Mouse (Mus musculus): Measurements from ENCODE around the gene Paxx.
A peak's percentile ranks its signal among the peaks of the same experiment; 100 is the strongest.
"Not testable (repeated sequence)": the region's sequence is repeated elsewhere in the genome, so short reads cannot be mapped to it uniquely, and the experiment has no call there.

Gene Paxx

GRCm38 (mm10) chr2:25450853-25451647 lies 9.8 kb downstream of the Paxx start:
- DNase-seq (ENCODE audit: low spot score in 2 of 2): no peak

DNA sequence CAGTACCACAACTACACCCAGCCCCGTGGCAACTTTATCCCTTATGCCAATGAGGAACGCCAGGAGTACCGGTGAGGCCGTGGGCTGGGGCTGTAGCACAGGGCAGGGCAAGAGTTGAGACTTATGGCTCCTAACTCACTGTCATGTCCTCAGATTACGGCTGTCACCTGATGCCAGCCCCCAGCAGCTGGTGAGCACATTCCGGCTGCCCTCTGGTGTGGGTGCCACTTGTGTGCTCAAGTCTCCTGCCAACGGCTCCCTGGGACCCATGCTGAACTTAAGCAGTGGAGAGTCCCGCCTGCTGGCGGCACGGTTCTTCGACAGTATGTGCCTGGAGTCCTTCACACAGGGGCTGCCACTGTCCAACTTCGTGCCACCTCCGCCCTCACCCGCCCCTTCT lies 18.2 kb downstream of the Paxx start:
- DNase-seq (ENCODE audit: low spot score in 2 of 2): no peak

GRCm38 (mm10) chr2:25441067-25441466 lies 19.8 kb downstream of the Paxx start:
- DNase-seq (ENCODE audit: low spot score in 2 of 2): no peak

DNA sequence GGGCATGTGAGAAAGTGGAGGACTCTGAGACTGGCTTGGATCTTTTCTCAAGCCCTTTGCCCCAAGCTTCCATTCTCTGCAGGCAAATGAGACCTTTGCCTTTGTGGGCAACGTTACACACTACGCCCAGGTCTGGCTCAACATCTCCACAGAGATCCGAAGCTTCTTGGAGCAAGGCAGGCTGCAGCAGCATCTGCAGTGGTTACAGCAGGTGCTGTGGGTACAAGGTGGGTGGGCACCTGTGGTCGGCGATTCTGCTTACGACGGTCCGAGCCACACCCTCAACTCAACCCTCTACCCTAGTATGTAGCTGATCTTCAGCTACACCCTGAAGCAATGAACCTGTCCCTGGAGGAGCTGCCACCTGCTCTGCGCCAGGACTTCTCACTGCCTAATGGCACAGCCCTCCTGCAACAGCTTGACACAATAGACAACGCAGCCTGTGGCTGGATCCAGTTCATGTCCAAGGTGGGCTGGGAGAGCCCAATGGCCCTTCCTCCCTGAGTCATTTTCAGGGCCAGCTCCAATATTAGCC lies 24.5 kb downstream of the Paxx start:
- DNase-seq (ENCODE audit: low spot score in 2 of 2): no peak

- DNase-seq (ENCODE audit: low spot score in 2 of 2): peak in 1 of 2 experiments; percentile 58
These were observed 26.6 kb downstream of the Paxx start for GRCm38 (mm10) chr2:25434292-25434691.

GRCm38 (mm10) chr2:25433101-25433500 lies 27.8 kb downstream of the Paxx start:
- DNase-seq (ENCODE audit: low spot score in 2 of 2): no peak

DNA sequence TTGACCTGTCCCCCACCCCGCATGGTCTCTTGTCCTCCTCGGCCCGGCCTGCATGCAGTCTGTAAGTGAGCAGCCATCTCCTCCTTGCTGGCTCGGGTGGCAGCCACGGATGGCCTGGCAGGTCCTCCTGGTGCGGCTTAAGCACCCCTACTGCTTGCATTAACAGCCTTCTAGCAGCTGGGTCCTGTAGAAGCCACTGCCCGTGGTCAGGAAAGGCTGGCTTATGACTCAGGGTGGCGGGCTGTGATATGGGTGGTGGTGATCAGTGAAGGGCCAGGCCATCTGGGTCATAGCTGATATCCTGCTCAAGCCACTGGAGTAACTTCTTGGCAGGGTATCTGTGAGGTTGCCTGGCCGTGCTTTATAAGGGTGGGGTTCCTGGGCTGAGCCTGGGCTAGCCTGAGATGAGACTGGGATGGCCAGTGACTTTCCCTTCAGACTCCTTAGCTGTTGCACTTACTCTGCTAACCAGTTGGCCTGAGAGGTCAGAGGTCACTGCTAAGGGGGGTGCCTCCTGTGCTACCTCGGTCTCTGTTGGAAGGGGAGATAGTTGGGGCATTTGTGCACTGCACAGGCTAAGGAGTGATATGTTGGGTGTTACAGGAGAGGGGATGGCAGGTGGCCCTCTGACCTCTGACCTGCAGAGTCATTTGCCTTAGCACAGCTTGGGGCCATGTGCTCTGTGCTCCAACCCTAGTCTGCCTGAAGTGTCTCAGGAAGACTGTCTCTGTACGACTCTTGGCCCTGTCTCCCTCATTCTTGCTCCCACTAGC lies 28.4 kb downstream of the Paxx start:
- DNase-seq (ENCODE audit: low spot score in 2 of 2): peak in 1 of 2 experiments; percentile 63

DNA sequence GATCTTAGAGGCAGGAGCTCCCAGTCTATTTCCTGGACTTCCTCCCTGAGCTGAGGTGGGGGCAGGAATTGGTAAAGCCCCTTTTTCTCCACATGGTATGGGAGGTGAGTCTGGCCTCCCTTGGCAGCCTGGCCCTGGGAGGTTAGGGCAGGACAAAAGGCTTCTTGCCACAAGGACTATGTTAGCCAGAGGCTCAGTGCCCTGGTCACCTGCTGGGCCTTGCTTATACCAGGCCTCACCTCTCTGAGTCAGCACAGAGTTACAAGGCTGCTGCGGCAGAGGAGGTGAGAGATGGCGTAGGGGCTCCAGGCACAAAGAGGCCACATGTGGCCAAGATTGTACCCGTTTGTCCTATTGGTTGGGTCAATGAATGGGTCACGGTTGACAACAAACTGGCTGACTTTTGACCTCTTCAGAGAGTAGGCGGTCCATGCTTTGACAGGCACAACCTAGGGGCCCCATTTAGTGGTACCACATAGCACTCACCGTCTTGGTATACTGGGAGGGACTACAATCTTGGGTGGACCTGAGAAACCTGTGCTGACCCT lies 29.5 kb downstream of the Paxx start:
- peak in 1 of 2 experiments; percentile 57 for DNase-seq (ENCODE audit: low spot score in 2 of 2)

GRCm38 (mm10) chr2:25430395-25431233 lies 30.3 kb downstream of the Paxx start:
- DNase-seq (ENCODE audit: low spot score in 2 of 2): peak in 1 of 2 experiments; percentile 63

GRCm38 (mm10) chr2:25429435-25430180 lies 31.3 kb downstream of the Paxx start:
- DNase-seq (ENCODE audit: low spot score in 2 of 2): peak in 1 of 2 experiments; percentile 58

GRCm38 (mm10) chr2:25428442-25429236 lies 32.3 kb downstream of the Paxx start, which contains the start of gene Abca2:
Gene Abca2 (plus strand): TSS chr2:25428703.
- DNase-seq (ENCODE audit: low spot score in 2 of 2): peak; percentile 92 to 98

DNA sequence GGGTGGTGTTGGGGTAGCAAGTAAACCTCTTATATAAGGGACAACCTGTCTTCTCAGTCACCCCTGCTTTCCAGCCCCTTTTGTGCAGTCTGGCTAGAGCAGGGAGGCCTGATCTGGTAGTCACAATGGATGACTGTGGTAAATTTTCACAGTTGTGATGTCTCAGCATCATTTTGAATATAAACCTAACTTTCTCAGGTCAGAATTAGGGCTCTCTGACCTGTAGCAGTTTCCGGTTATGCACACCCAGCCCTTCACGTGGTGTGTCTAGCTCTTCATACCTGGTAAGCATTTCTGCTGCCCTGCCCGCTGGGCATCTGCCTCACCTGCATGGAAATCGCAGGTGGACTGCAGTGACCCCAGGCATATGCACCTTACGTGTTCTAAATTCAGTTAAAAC lies 33.6 kb downstream of the Paxx start:
- DNase-seq (ENCODE audit: low spot score in 2 of 2): no peak

DNA sequence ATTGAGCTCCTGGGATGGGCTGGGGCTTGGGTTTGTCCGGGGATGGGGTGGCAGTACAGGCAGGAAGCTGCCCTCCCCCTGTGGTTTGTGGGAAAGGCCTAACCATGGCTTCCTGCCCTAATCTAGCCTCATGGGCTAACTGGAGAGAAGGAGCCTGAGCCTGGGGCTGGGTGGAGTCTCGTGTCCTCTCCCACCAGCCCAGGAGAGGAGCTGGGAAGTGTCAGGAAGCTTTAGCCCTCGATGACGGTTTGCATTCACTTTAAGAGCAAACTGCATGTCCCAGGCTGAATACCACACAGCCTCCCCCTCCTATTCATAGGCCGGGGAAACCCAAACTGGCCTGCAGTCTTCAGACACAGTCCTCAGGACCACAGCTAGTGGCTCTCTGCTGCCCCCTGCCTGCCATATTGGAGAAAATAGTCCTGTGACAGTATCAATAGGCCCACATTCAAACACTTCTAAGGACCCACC lies 34.1 kb downstream of the Paxx start:
- DNase-seq (ENCODE audit: low spot score in 2 of 2): peak; percentile 68 to 88

DNA sequence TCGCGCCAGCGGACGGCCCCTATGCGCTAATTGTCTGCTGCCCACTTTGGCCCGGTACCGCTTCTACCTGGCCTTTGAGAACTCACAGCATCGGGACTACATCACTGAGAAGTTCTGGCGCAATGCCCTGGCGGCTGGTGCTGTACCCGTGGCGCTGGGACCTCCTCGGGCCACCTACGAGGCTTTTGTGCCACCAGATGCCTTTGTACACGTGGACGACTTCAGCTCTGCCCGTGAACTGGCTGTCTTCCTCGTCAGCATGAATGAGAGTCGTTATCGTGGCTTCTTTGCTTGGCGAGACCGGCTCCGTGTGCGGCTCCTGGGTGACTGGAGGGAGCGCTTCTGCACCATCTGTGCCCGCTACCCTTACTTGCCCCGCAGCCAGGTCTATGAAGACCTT lies 35.4 kb downstream of the Paxx start:
- DNase-seq (ENCODE audit: low spot score in 2 of 2): peak in 1 of 2 experiments; percentile 60

GRCm38 (mm10) chr2:25423626-25424025 lies 37.3 kb downstream of the Paxx start:
- DNase-seq (ENCODE audit: low spot score in 2 of 2): no peak

GRCm38 (mm10) chr2:25422587-25423410 lies 38.1 kb downstream of the Paxx start, which contains the start of gene Fut7:
Gene Fut7 (plus strand): TSS chr2:25423267.
- DNase-seq (ENCODE audit: low spot score in 2 of 2): peak in 1 of 2 experiments; percentile 41

- DNase-seq (ENCODE audit: low spot score in 2 of 2): no peak
These were observed 39.0 kb downstream of the Paxx start for GRCm38 (mm10) chr2:25421896-25422295.

DNA sequence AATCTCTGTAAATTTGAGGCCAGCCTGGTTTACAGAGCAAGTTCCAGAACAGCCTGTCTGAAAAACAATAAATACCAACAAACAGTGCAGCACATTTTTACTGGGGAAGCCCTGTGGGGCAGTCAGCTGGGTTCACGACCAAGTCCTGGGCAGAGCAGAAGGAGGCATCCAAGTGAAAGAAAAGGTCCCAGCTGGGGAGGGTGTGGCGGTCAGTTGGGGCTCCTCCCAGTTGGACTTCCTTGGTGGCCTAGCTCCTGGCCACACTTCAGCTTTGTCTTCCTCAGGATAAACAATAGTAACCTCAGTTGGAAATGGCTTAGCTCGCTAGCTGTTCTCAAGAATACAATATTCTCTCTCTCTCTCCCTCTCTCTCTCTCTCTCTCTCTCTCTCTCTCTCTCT lies 43.5 kb downstream of the Paxx start:
- no peak for DNase-seq (ENCODE audit: low spot score in 2 of 2)

GRCm38 (mm10) chr2:25413436-25413835 lies 47.5 kb downstream of the Paxx start:
- DNase-seq (ENCODE audit: low spot score in 2 of 2): not testable (repeated sequence)
